Mouse (Mus musculus) C2C12 (cell line): ENCODE results near the gene Mroh2a.

Experiments
- CTCF ChIP-seq: IDR thresholded peaks from one replicate; pipeline ENCODE4 v1.5.1; 2011; ENCODE audit not compliant: control insufficient read depth, insufficient read depth, insufficient read length
- MAX ChIP-seq: IDR thresholded peaks from one replicate; pipeline ENCODE4 v1.6.1; 2011; ENCODE audit warnings: mild to moderate bottlenecking, control low read depth
- MYOG ChIP-seq: IDR thresholded peaks from one replicate; pipeline ENCODE4 v1.6.1; 2011; ENCODE audit not compliant: control insufficient read depth, insufficient read length; ENCODE audit errors: extremely low read depth

GRCm38 (mm10) chr1:88213061-88213460 lies 13.7 kb upstream of the Mroh2a start:
- TF ChIP-seq CTCF (no peak), MYOG (no peak), MAX (no peak)
